Mouse (Mus musculus) heart, adult 2 months (tissue): ENCODE data around the gene 4930507D05Rik. TPM values are rescaled to one million over a fixed set of nuclear protein-coding genes. Genes with fewer than 3 reads are reported as not detected.
"Not testable (repeated sequence)": the region's sequence is repeated elsewhere in the genome, so short reads cannot be mapped to it uniquely, and the experiment has no call there.

Experiments
- DNase-seq, 2 experiments: peaks; one replicate each; pipeline ENCODE4 v3.0.0; 2021
- H3K27ac ChIP-seq: fragments of 200-600 bp; 2 replicates; pipeline ENCODE4 v1.8.1; 2022
- H3K27me3 ChIP-seq: fragments of 200-500 bp; 2 replicates; pipeline ENCODE4 v1.6.1; 2012; ENCODE audit warnings: mild to moderate bottlenecking, low read length, inconsistent platforms, mixed read lengths; ENCODE audit not compliant: control insufficient read depth, insufficient read depth
- H3K36me3 ChIP-seq: fragments of 200-500 bp; 2 replicates; pipeline ENCODE4 v1.6.1; 2012; ENCODE audit warnings: low read length, inconsistent platforms; ENCODE audit not compliant: control insufficient read depth, insufficient read depth
- H3K4me1 ChIP-seq: fragments of 200-500 bp; 2 replicates; pipeline ENCODE4 v1.6.1; 2011; ENCODE audit warnings: low read length; ENCODE audit not compliant: control insufficient read depth, insufficient read depth
- H3K4me3 ChIP-seq: fragments of 200-600 bp; 2 replicates; pipeline ENCODE4 v1.8.1; 2022
- H3K79me2 ChIP-seq: fragments of 200-500 bp; replicated peaks from 2 replicates; pipeline ENCODE4 v1.6.1; 2012; ENCODE audit warnings: mild to moderate bottlenecking, inconsistent platforms, low read length, moderate library complexity, mixed read lengths; ENCODE audit not compliant: control insufficient read depth, insufficient read depth
- H3K9ac ChIP-seq: fragments of 200-500 bp; 2 replicates; pipeline ENCODE4 v1.6.1; 2012; ENCODE audit warnings: low read depth, mild to moderate bottlenecking, control low read depth, inconsistent platforms, low read length, mixed read lengths
- CTCF ChIP-seq: fragments of 200-600 bp; IDR thresholded peaks from 2 replicates; pipeline ENCODE4 v1.8.1; 2022; ENCODE audit warnings: antibody characterized with exemption, mild to moderate bottlenecking, moderate library complexity
- EP300 ChIP-seq: fragments of 200-500 bp; IDR thresholded peaks from 2 replicates; pipeline ENCODE4 v1.6.1; 2011; ENCODE audit warnings: low read depth, low read length, control low read depth; ENCODE audit not compliant: insufficient read depth
- POLR2A ChIP-seq: fragments of 200-500 bp; IDR thresholded peaks from 2 replicates; pipeline ENCODE4 v1.6.1; 2011; ENCODE audit warnings: mild to moderate bottlenecking, low read depth, low read length, control low read depth; ENCODE audit not compliant: insufficient read depth
- whole genome bisulfite sequencing: fragments of 180-500 bp; shearing (Covaris S2); methylation state at CpG from one replicate; pipeline ENCODE4 v1.1.7; 2018; 5-methylcytosine and 5-hydroxymethylcytosine counted together
- intact Hi-C: fragments of 180-260 bp; cut with DNase I; formaldehyde crosslinking; loops from one replicate; pipeline ENCODE4 v1.15.1; 2025
- polyA plus RNA-seq: library from polyadenylated mRNA; depleted of rRNA; stranded (reverse); fragments of >200 nt; gene quantifications from 2 replicates; pipeline ENCODE4 v1.2.3, GENCODE M21; 2012
- total RNA-seq, 2 experiments: library from RNA; stranded (reverse); gene quantifications; 2 replicates each; pipeline ENCODE4 v1.2.3; 2021

Gene 4930507D05Rik
- total and polyA plus RNA-seq, 3 experiments = 0.12 to 0.36 (median 0.18) TPM

DNA sequence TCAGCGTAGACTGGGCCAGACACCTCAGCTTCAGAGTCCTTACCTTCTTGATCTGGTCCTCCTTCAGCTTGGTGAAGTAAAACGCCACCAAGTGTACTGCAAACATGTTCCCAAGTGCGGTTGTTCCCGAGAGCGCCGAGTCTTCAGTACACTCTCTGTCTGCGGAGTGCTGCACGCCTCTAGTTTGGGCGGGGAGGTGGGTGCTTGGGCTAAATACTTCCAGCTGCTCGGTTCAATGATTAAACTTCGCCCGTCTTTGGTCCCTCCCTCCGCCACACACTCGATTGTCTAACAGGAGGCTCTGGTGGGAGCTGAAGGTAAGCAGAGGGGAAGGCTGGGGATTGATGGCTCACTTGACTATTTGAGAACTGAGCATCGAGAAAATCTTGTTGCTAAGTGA is 27.0 kb upstream of the 4930507D05Rik start, which contains the start of gene Hkdc1:
Gene Hkdc1 (minus strand): TSS at position 237 of the 400 bp plus-strand sequence.
- H3K4me1 ChIP-seq = no peaks in the 10 kb centered on the region
- no peaks in the 10 kb centered on the region for H3K27me3 ChIP-seq
- no peaks in the 10 kb centered on the region for H3K79me2 ChIP-seq
- intact Hi-C loops = no loop called here
- TF ChIP-seq CTCF = no peak
- TF ChIP-seq POLR2A = no peak
- TF ChIP-seq EP300 = no peak
- no peak within 1 kb of the TSS for H3K9ac ChIP-seq
- no peaks in the 10 kb centered on the region for H3K36me3 ChIP-seq
- H3K27ac ChIP-seq = no peak within 1 kb of the TSS
- 66% methylated on average over 15 of the region's 15 CpGs for WGBS
- no peak within 1 kb of the TSS for H3K4me3 ChIP-seq
- DNase-seq = no peak

GRCm38 (mm10) chr10:62425081-62425871 is 24.0 kb upstream of the 4930507D05Rik start:
- intact Hi-C loops = no loop called here
- TF ChIP-seq EP300 = no peak
- no peak for TF ChIP-seq POLR2A
- no peak for TF ChIP-seq CTCF
- WGBS = 52% methylated on average over 9 of the region's 9 CpGs

GRCm38 (mm10) chr10:62430427-62430826 is 18.9 kb upstream of the 4930507D05Rik start:
- no peak for DNase-seq
- Histone ChIP-seq H3K4me1 (no peaks in the 10 kb centered on the region), H3K36me3 (no peaks in the 10 kb centered on the region), H3K79me2 (no peaks in the 10 kb centered on the region), H3K27me3 (no peaks in the 10 kb centered on the region), H3K27ac (no peak overlapping the region), H3K9ac (no peak overlapping the region), H3K4me3 (no peak overlapping the region)
- intact Hi-C loops = no loop called here
- 90% methylated on average over 5 of the region's 5 CpGs for WGBS
- TF ChIP-seq POLR2A (no peak), CTCF (no peak), EP300 (no peak)

More at GRCm38 (mm10) chr10:62425081-62425871, 24.0 kb upstream of the 4930507D05Rik start:
- Histone ChIP-seq H3K4me3 (no peak overlapping the region), H3K27me3 (no peaks in the 10 kb centered on the region), H3K9ac (no peak overlapping the region), H3K4me1 (no peaks in the 10 kb centered on the region), H3K27ac (no peak overlapping the region), H3K79me2 (no peaks in the 10 kb centered on the region), H3K36me3 (no peaks in the 10 kb centered on the region)
- DNase-seq = no peak

DNA sequence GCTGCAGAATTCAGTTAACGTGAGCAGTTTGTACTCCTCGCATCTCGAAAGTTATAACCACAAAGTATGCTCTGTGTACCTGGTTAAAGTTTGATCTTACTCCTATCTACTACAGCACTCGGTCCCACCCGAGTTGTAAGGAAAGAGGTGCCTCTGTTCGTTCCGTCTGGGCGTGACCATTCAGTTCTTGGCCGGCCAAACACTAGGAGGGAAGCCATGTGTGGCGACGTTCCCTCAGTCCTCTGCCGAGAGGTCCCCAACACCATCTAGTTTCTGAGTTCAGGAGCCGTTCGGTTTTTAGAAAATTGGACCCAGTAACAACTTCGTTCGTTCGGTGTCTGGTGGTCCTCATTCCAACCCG is 971 bp downstream of the 4930507D05Rik start:
- intact Hi-C loops = no loop called here
- Histone ChIP-seq H3K27ac (peak overlapping the region; percentile 99), H3K9ac (peak overlapping the region; percentile 85), H3K4me3 (peak overlapping the region; percentile 83), H3K4me1 (peaks cover 3% of the 10 kb centered on the region), H3K79me2 (no peaks in the 10 kb centered on the region), H3K27me3 (no peaks in the 10 kb centered on the region), H3K36me3 (no peaks in the 10 kb centered on the region)
- DNase-seq = no peak
- TF ChIP-seq CTCF = no peak
- TF ChIP-seq EP300 = no peak
- no peak for TF ChIP-seq POLR2A
- 33% methylated on average over 18 of the region's 18 CpGs for WGBS

- 66% methylated on average over 11 of the region's 11 CpGs for WGBS
- H3K36me3 ChIP-seq, intact Hi-C loops, H3K4me3 ChIP-seq, H3K9ac ChIP-seq, H3K79me2 ChIP-seq, H3K27ac ChIP-seq, DNase-seq, H3K4me1 ChIP-seq, H3K27me3 ChIP-seq: not testable (repeated sequence)
Observed at GRCm38 (mm10) chr10:62452001-62452400, 2.7 kb downstream of the 4930507D05Rik start.

- H3K9ac ChIP-seq = no peak overlapping the region
- H3K4me3 ChIP-seq = no peak overlapping the region
- H3K79me2 ChIP-seq = no peaks in the 10 kb centered on the region
- no peaks in the 10 kb centered on the region for H3K4me1 ChIP-seq
- DNase-seq = no peak
- intact Hi-C loops = no loop called here
- H3K36me3 ChIP-seq = no peaks in the 10 kb centered on the region; the same call in 1 of the 2 replicates
- H3K27ac ChIP-seq = no peak overlapping the region
- H3K27me3 ChIP-seq = no peaks in the 10 kb centered on the region
- TF ChIP-seq EP300 (no peak), POLR2A (no peak), CTCF (no peak)
Observed at GRCm38 (mm10) chr10:62461321-62461720, 12.0 kb downstream of the 4930507D05Rik start.
